ENCODE assay signal across 8 mouse cellular contexts in genomic region chr4:108327071-108327579, GRCm38 (mm10). TPM values are rescaled to one million over a fixed set of nuclear protein-coding genes. Genes with fewer than 3 reads are reported as not detected.
DNase-seq lines count a peak whose midpoint lies in the region; ATAC-seq and TF ChIP-seq lines count a peak whose summit lies in the region.
"Had no signal": no experiment of that assay in that cellular context is flagged by ENCODE, and none has a peak within 500 bp of the region (broad histone marks: within the 10 kb centered on the region; RNA-seq: fewer than 3 reads in every experiment).

No protein-coding gene starts in this region.

- WGBS in heart, postnatal 0 days = 36% methylated on average over 6 of the region's 6 CpGs

- peak overlapping the region; percentile 75 for H3K4me2 ChIP-seq in heart, postnatal 0 days (ENCODE audit: low read depth, low read length)

- TF ChIP-seq CTCF in ES-Bruce4 (IDR thresholded peaks at IDR 0.05; ENCODE audit: low read depth, low read length) = no peak
- peak; percentile 43 for TF ChIP-seq CTCF in heart, postnatal 0 days (IDR thresholded peaks at IDR 0.05; ENCODE audit: low read depth)

- no peak overlapping the region for H3K4me3 ChIP-seq in ES-Bruce4 (ENCODE audit: low read depth, low read length)
- peak overlapping the region; percentile 79 for H3K4me3 ChIP-seq in heart, postnatal 0 days (ENCODE audit: low read depth, low read length)
- H3K4me3 ChIP-seq in megakaryocyte, embryonic 14.5 days (replicated peaks) = peak overlapping the region; percentile 99

- peaks cover 2% of the 10 kb centered on the region for H3K36me3 ChIP-seq in ES-Bruce4 (ENCODE audit: control insufficient read depth, insufficient read depth, low read length, poor library complexity, severe bottlenecking)
- peaks cover 5% of the 10 kb centered on the region; the same call in 1 of the 2 replicates for H3K36me3 ChIP-seq in heart, postnatal 0 days (replicated peaks; ENCODE audit: control insufficient read depth, insufficient read depth, low read length)
- H3K36me3 ChIP-seq in megakaryocyte, embryonic 14.5 days (replicated peaks; ENCODE audit: low read length) = peaks cover 12% of the 10 kb centered on the region

- H3K27ac ChIP-seq in ES-Bruce4 (ENCODE audit: insufficient read depth, low read length) = peak overlapping the region; percentile 90
- H3K27ac ChIP-seq in heart, postnatal 0 days (ENCODE audit: low read depth) = peak overlapping the region; percentile 95

- TF ChIP-seq EP300 in ES-Bruce4 (IDR thresholded peaks at IDR 0.05; ENCODE audit: insufficient read depth, low read depth, low read length) = no peak
- TF ChIP-seq EP300 in heart, postnatal 0 days (IDR thresholded peaks at IDR 0.05; ENCODE audit: low read depth) = no peak

- peak; percentile 30 to 37 for DNase-seq in B cell, adult 2 months
- peak; percentile 53 for DNase-seq in embryo, embryonic 10 days (ENCODE audit: low spot score)
- peak; percentile 56 for DNase-seq in heart, postnatal 0 days (ENCODE audit: low spot score)
- peak; percentile 77 for DNase-seq in layer of hippocampus, adult 9-10 months (ENCODE audit: low spot score)
- peak; percentile 50 for DNase-seq in yolk sac, embryonic 10.5 days (ENCODE audit: low spot score)

- H3K9me3 ChIP-seq in ES-Bruce4 (replicated peaks; ENCODE audit: control insufficient read depth, insufficient read depth, low read length, poor library complexity, severe bottlenecking) = no peaks in the 10 kb centered on the region
- H3K9me3 ChIP-seq in heart, postnatal 0 days (replicated peaks; ENCODE audit: control insufficient read depth, low read length) = no peaks in the 10 kb centered on the region
- H3K9me3 ChIP-seq in megakaryocyte, embryonic 14.5 days = 0 out of 2 replicates have a peak, but pooled peaks cover 3% of the 10 kb centered on the region

- peak overlapping the region; percentile 25 for H3K9ac ChIP-seq in ES-Bruce4 (ENCODE audit: low read depth, poor library complexity, severe bottlenecking)
- peak overlapping the region; percentile 76 for H3K9ac ChIP-seq in heart, postnatal 0 days (replicated peaks; ENCODE audit: low read depth, low read length)

- no peak for ATAC-seq in heart, postnatal 0 days (ENCODE audit: insufficient read depth, low read depth)

- peaks cover 2% of the 10 kb centered on the region for H3K4me1 ChIP-seq in ES-Bruce4 (ENCODE audit: control insufficient read depth, insufficient read depth, low read length)
- peaks cover 20% of the 10 kb centered on the region for H3K4me1 ChIP-seq in heart, postnatal 0 days (ENCODE audit: control insufficient read depth, insufficient read depth)
- H3K4me1 ChIP-seq in megakaryocyte, embryonic 14.5 days = peaks cover 33% of the 10 kb centered on the region

- no peaks in the 10 kb centered on the region for H3K27me3 ChIP-seq in ES-Bruce4 (ENCODE audit: control insufficient read depth, insufficient read depth, low read length, poor library complexity, severe bottlenecking)
- no peaks in the 10 kb centered on the region for H3K27me3 ChIP-seq in heart, postnatal 0 days (ENCODE audit: control insufficient read depth, insufficient read depth, low read length)
- H3K27me3 ChIP-seq in megakaryocyte, embryonic 14.5 days (replicated peaks) = no peaks in the 10 kb centered on the region

- TF ChIP-seq POLR2A in ES-Bruce4 (IDR thresholded peaks at IDR 0.05; ENCODE audit: insufficient read depth, low read length) = no peak

RNA-seq across cellular contexts. Expression of gene Coa7, which starts 0.8 kb away (rescaled TPM):
- polyA plus RNA-seq in ES-Bruce4 (2011; ENCODE audit: insufficient read depth, insufficient read length, low read depth, missing spikeins) = 53.6 and 62.0 TPM in 2 replicates
- total RNA-seq in heart, postnatal 0 days (2014; rRNA removed; ENCODE audit: low replicate concordance) = 26.0 and 41.8 TPM in 2 replicates
- 61.7 and 63.8 TPM in 2 replicates for polyA plus RNA-seq in heart, postnatal 0 days (2015; fragmentation: Nextera tagmentation; extraction: Ambion mirVana)
- polyA plus RNA-seq in megakaryocyte, embryonic 14.5 days (2012; ENCODE audit: insufficient read depth, low replicate concordance) = 5.0 TPM in 1 of 2 replicates, not detected in the other

RNA-seq across cellular contexts. Expression of gene Zyg11b, which starts 26.2 kb away (rescaled TPM):
- 26.7 and 30.8 TPM in 2 replicates for polyA plus RNA-seq in ES-Bruce4 (2011; ENCODE audit: insufficient read depth, insufficient read length, low read depth, missing spikeins)
- total RNA-seq in heart, postnatal 0 days (2014; rRNA removed; ENCODE audit: low replicate concordance) = 25.2 and 30.3 TPM in 2 replicates
- 5.6 and 6.5 TPM in 2 replicates for polyA plus RNA-seq in heart, postnatal 0 days (2015; fragmentation: Nextera tagmentation; extraction: Ambion mirVana)
- polyA plus RNA-seq in megakaryocyte, embryonic 14.5 days (2012; ENCODE audit: insufficient read depth, low replicate concordance) = 0.37 and 0.89 TPM in 2 replicates

RNA-seq across cellular contexts. Expression of gene Shisal2a, which starts 56.0 kb away (rescaled TPM):
- polyA plus RNA-seq in ES-Bruce4 (2011; ENCODE audit: insufficient read depth, insufficient read length, low read depth, missing spikeins) = 1.2 and 1.4 TPM in 2 replicates
- total RNA-seq in heart, postnatal 0 days (2014; rRNA removed; ENCODE audit: low replicate concordance) = 2.2 TPM in 1 of 2 replicates, not detected in the other
- polyA plus RNA-seq in heart, postnatal 0 days (2015; fragmentation: Nextera tagmentation; extraction: Ambion mirVana) = 1.4 and 2.0 TPM in 2 replicates
- not detected in 2 replicates for polyA plus RNA-seq in megakaryocyte, embryonic 14.5 days (2012; ENCODE audit: insufficient read depth, low replicate concordance)
- total RNA-seq: left cerebral cortex, postnatal 10 days had no signal
